Mouse (Mus musculus) 3134 (cell line): ENCODE results near the gene Igf1r.

ENCODE experiments used
- DNase-seq: peaks from one replicate; pipeline ENCODE4 v3.0.0-alpha.2; 2011; ENCODE audit warnings: low spot score; ENCODE audit not compliant: insufficient read length; ENCODE audit errors: extremely low read depth

The Igf1r gene

GRCm38 (mm10) chr7:68072524-68073459, 120.2 kb downstream of the Igf1r start:
- no peak for DNase-seq

GRCm38 (mm10) chr7:68073460-68073806, 120.8 kb downstream of the Igf1r start:
- no peak for DNase-seq

DNA sequence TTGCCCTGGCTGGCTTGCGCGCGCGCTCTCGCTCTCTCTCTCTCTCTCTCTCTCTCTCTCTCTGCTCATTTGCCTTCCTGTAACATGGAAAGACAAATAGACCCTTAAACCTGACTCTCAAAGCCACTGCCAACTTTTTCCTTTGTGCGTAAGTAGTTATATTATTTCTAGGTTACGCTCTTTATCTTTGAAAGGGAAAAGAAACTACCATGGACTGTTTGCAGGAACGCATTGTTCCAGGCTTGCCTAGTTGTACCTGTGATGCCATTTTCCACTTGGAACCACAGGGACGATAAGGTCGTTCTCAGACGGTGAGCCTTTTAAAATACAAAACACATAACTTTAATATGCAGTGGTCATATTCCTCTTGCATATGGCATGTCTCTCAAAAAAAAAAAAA, 122.1 kb downstream of the Igf1r start:
- DNase-seq = no peak

DNA sequence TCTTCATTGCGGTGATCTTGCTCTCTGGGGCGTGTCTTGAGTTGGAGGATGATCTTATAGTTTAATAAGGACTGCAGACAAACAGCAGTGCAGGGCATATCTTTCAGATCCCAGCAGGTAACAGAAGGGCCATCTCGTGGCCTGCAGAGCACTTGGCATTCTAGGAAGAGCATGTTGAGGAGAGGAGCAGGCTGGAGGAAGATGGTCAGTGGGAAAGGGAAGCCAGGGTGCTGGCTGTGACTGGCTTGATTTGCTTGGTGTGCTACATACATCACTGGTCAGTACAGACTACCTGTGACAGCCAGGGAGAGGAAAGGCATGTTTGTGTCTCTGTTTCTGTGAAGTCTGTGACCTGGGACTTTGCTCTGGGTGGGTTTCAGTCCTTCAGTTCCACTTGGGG, 122.8 kb downstream of the Igf1r start:
- no peak for DNase-seq

GRCm38 (mm10) chr7:68080122-68080845, 127.7 kb downstream of the Igf1r start:
- DNase-seq = no peak

GRCm38 (mm10) chr7:68085338-68085737, 132.7 kb downstream of the Igf1r start:
- no peak for DNase-seq

- peak; percentile 21 for DNase-seq
Measured at GRCm38 (mm10) chr7:68085870-68086341, 133.3 kb downstream of the Igf1r start.

- DNase-seq = no peak
Measured at GRCm38 (mm10) chr7:68087496-68087895, 134.9 kb downstream of the Igf1r start.

- DNase-seq = no peak
Measured at GRCm38 (mm10) chr7:68088825-68089224, 136.2 kb downstream of the Igf1r start.

DNA sequence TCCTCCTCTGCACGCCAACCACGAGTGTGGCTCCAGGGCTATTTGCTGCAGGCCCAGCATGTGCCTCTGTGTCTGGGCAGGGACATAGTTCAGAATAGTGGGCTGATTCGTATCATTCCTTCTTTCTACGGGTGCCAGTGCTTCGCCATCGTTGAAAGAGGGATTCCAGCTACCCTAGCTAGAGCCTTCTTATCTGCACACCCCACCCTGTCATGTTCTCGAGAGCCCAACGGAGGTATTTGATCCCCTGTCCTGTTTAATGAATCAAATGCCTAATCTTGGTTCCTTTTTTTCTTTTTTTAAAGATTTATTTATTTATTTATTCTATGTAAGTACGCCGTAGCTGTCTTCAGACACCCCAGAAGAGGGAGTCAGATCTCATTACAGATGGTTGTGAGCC, 137.1 kb downstream of the Igf1r start:
- no peak for DNase-seq

GRCm38 (mm10) chr7:68090576-68090975, 137.9 kb downstream of the Igf1r start:
- DNase-seq = no peak

DNA sequence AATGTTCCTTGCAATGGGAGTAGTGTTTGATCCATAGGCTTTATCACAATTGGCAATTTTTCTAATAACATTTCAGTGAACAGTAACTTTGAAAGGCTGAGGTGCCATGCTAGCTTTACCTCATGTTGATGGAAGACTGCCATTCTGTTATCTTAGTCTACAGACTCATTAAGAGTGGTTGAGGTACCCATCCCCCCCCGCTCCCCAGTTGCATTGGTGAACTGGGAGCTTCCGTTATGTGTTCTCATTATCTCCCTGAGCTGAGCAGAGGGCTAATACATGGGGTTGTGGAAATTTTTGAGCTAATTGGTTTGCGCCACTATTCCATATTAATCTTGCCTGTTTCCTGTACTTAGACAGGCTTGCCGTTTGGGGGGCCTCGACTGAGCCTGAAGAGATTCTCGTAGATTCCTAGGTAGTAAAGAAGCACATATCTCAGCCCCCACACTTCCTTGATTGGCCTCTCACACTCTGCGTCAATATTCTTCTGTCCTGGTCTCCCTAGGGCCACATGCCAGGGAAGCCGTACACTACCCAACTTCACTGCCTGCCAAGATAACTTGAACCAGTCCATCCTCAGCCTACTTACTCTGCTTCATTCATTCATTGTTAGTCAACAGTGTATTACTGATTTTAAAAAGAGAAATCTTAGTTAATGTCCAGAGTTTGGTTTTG, 139.8 kb downstream of the Igf1r start:
- DNase-seq = no peak

GRCm38 (mm10) chr7:68093817-68094216, 141.2 kb downstream of the Igf1r start:
- no peak for DNase-seq

DNA sequence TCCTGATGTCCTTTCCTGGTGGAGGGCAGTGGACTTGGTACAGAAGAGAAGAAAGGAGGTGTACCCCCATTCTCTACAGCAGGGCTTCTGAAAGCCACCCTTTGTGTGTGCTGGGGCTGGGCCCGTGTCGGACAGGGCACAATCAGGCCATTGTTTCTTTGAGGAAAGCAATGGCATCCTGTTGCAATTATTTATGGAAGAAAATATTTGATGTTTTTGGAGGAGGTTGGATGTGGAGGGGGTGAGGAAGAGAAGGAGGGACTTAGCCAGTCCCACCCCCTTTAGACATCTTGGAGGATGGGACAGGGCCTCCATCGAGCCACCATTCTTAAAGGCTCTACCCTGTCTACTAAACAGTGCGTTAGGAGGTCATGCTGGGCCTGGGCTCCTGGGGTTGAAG, 142.9 kb downstream of the Igf1r start:
- DNase-seq = no peak

- no peak for DNase-seq
Measured at GRCm38 (mm10) chr7:68096411-68096810, 143.8 kb downstream of the Igf1r start.

GRCm38 (mm10) chr7:68097081-68097836, 144.6 kb downstream of the Igf1r start:
- no peak for DNase-seq

DNA sequence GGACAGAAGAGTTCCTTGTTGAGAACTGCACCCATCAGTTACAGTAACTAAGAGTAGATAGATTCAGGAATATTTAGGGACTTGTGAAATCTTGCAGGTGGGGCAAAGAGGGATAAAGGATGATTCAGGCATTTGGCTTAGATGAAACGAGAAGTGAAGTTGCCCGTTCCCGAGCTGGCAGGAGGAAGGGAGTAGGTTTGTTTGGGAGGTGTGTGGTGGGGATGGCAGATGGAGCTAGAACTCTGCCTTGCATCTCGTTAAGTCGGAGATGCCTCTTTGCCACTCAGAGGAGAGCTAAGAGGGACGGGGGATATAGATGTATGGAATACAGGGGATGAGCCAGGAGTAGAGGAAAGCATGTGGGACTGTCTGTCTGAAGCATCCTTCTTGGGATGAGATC, 145.5 kb downstream of the Igf1r start:
- DNase-seq = no peak

- DNase-seq = no peak
Measured at GRCm38 (mm10) chr7:68100388-68100787, 147.8 kb downstream of the Igf1r start.

DNA sequence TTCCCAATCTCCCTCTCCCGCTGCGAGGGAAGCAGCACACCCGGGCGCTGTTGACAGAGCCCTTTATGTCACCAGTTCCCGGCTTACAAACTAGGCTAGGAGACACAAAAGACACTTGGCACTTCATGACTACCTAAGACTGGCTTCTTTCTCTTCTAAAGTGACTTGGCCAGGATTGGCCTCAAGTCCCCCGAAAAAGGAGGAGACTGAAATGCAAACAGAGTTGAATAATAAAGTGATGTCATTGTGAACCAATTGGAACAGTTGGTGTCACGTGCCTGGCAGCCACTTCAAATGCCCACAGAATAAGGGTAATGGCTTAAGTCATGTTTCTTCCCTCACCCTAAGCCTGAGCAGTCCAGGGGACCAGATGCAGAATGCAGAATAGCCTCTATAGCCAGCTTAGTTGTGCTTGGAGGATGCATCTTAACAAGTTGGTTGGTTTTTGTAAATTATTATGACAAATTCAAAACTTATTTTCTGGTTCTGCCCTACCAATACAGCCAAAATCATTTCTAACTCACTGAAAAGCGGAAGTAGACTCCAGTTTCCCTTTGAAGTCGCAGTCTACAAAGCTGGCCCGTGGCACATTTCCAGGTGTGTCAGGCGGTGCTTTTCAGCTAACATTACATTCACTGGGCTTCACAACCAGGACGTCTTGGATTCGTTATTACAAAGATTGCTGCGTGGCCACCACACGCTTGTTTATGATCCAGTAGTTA, 150.0 kb downstream of the Igf1r start:
- DNase-seq = no peak

DNA sequence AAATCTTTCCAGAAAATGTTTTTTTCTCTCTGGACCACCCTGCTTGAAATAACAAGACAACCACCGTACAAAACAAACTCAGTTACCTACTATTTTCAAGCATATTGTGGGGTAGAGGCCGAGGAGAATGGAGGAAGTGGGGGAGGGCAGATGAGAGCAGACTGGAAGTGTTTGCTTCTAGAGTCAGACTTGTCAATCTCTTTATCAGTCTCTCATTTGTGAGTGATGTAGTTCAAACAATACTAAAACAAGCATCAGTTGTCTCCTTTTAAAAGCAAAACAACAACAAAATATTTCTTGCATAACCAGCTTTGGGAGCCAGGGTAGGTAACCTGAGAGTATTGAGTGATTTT, 150.5 kb downstream of the Igf1r start:
- DNase-seq = no peak
